Mouse (Mus musculus) E14TG2a.4 (cell line): Measurements from ENCODE around the gene Tor2a.

Source experiments
- H3K27me3 ChIP-seq: 2 replicates; pipeline ENCODE4 v1.6.1; 2014; ENCODE audit warnings: low read length, control low read depth; ENCODE audit not compliant: insufficient read depth
- H3K36me3 ChIP-seq: 2 replicates; pipeline ENCODE4 v1.6.1; 2014; ENCODE audit warnings: low read length, control low read depth; ENCODE audit not compliant: insufficient read depth
- H3K4me1 ChIP-seq: replicated peaks from 2 replicates; pipeline ENCODE4 v1.6.1; 2014; ENCODE audit warnings: low read depth, low read length, control low read depth
- H3K4me3 ChIP-seq: replicated peaks from 2 replicates; pipeline ENCODE4 v1.5.1; 2014; ENCODE audit warnings: mild to moderate bottlenecking, low read length
- H3K9me3 ChIP-seq: 2 replicates; pipeline ENCODE4 v1.6.1; 2014; ENCODE audit warnings: low read length, control low read depth
- CTCF ChIP-seq: conservative IDR thresholded peaks from 2 replicates; pipeline ENCODE4 v1.5.1; 2014; ENCODE audit warnings: low read length
- NANOG ChIP-seq: IDR thresholded peaks from 2 replicates; pipeline ENCODE4 v1.6.1; 2014; ENCODE audit warnings: borderline replicate concordance, low read length, mixed read lengths
- POU5F1 ChIP-seq: IDR thresholded peaks from 2 replicates; pipeline ENCODE4 v1.6.1; 2014; ENCODE audit warnings: low read length, borderline replicate concordance

Gene Tor2a

DNA sequence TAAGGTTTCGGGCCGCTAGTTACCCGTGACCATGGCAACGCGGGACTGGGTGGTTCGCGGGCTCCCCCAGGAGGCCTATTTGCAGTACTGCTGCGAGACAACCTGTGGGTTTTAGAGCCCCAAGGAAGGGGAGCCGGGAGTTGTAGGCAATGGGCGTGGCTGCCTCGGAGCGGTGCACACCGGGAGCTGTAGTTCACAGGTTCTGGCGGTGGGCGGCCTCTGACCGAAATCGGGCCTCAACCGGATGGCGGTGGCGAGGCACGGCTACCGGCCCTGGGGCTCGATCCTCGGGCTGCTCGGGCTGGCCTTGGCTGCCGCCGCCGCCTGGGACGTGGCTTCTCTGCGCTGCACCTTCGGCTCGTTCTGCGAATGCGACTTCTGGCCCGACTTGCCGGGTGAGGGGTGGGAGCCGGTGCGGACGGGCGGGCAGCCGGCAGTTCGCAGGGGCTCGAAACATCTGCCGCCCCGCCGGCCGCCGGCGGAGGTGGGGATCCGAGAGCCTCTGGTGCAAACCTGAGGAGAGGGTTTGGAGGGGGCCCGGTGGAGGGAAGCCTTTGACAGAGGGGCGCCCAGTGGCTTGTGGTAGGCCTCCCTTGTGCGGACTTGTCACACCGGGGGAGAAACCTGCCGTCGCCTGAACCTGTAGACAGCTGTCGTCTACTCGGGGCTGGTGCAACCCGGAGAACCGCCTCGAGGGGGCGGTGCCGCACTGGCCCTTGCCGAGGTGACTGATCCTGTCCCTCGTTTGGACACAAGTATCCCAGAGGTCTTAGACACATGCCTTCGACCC lies at the start of gene Tor2a:
Gene Tor2a, plus strand, starts transcription at position 179 of the 790 bp plus-strand sequence.
- Histone ChIP-seq H3K4me1 (peaks cover 20% of the 10 kb centered on the region), H3K27me3 (peaks cover 12% of the 10 kb centered on the region), H3K36me3 (peaks cover 38% of the 10 kb centered on the region), H3K9me3 (no peaks in the 10 kb centered on the region), H3K4me3 (peak within 1 kb of the TSS; percentile 91)
- no peak for TF ChIP-seq POU5F1
- peak; percentile 89 for TF ChIP-seq CTCF

- H3K9me3 ChIP-seq: no peaks in the 10 kb centered on the region
- H3K4me1 ChIP-seq: peaks cover 80% of the 10 kb centered on the region
- no peak overlapping the region for H3K4me3 ChIP-seq
- no peaks in the 10 kb centered on the region for H3K27me3 ChIP-seq
- peaks cover 82% of the 10 kb centered on the region for H3K36me3 ChIP-seq
- no peak for TF ChIP-seq POU5F1
- peak; percentile 94 for TF ChIP-seq CTCF
Observed at GRCm38 (mm10) chr2:32708643-32709042, 48.4 kb upstream of the Tor2a start.

- Histone ChIP-seq H3K36me3 (peaks cover 72% of the 10 kb centered on the region), H3K9me3 (no peaks in the 10 kb centered on the region), H3K4me1 (peaks cover 80% of the 10 kb centered on the region), H3K4me3 (peak overlapping the region; percentile 39), H3K27me3 (no peaks in the 10 kb centered on the region)
- TF ChIP-seq POU5F1: no peak
- no peak for TF ChIP-seq CTCF
- TF ChIP-seq NANOG: no peak
Observed at GRCm38 (mm10) chr2:32709521-32710137, 47.4 kb upstream of the Tor2a start.

DNA sequence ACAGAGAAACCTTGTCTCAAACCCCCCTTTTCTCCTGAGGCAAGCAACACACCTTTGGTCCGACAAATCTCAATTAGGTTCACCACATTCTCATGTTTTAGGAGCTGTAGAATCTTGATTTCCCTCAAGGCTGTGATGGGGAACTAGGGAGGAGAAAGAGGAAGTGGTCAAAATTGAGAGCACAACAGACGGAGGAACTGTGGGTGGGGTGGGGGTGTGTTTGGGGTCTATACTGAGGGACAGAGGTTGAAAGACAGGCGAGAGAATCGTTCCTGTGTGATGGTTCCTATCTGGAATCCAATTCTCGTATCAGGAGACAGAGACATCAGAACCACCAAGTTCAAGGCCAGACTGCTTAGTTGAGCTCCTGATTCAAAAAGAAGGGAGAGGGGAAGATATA lies 46.6 kb upstream of the Tor2a start:
- peaks cover 80% of the 10 kb centered on the region for H3K4me1 ChIP-seq
- no peaks in the 10 kb centered on the region for H3K27me3 ChIP-seq
- peaks cover 64% of the 10 kb centered on the region for H3K36me3 ChIP-seq
- no peaks in the 10 kb centered on the region for H3K9me3 ChIP-seq
- TF ChIP-seq NANOG (no peak), CTCF (no peak), POU5F1 (no peak)
- H3K4me3 ChIP-seq: peak overlapping the region; percentile 39

GRCm38 (mm10) chr2:32711301-32712056 lies 45.6 kb upstream of the Tor2a start:
- Histone ChIP-seq H3K36me3 (peaks cover 54% of the 10 kb centered on the region), H3K4me1 (peaks cover 76% of the 10 kb centered on the region), H3K9me3 (no peaks in the 10 kb centered on the region), H3K4me3 (peak overlapping the region; percentile 97), H3K27me3 (no peaks in the 10 kb centered on the region)
- TF ChIP-seq POU5F1 (no peak), CTCF (no peak), NANOG (no peak)

DNA sequence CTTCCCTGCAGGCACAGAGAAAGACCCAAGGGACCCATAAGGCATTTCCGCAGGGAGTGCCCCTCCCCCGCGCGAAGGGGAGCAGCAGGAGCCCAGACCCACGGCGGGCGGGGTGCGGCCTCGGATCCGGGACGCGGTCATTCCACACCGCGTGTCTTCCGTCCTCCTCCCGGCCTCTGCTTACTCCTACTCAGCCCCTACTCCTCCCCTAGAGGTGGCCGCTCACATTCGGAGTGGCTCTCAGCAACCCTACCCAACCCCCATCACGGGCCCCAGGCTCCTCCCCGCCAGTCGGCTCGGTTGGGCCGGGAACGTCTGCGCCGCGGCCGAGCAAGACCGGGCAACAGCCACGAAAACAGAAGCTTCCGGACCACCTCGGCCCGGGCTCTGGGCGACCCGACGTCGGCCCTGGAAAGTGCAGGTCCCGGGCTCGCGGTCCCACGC lies 44.9 kb upstream of the Tor2a start:
- peak overlapping the region; percentile 97 for H3K4me3 ChIP-seq
- H3K4me1 ChIP-seq: peaks cover 69% of the 10 kb centered on the region
- H3K9me3 ChIP-seq: no peaks in the 10 kb centered on the region
- H3K36me3 ChIP-seq: peaks cover 47% of the 10 kb centered on the region
- TF ChIP-seq NANOG (no peak), CTCF (no peak), POU5F1 (no peak)
- no peaks in the 10 kb centered on the region for H3K27me3 ChIP-seq

GRCm38 (mm10) chr2:32712586-32712933 lies 44.5 kb upstream of the Tor2a start:
- H3K4me3 ChIP-seq: peak overlapping the region; percentile 97
- no peaks in the 10 kb centered on the region for H3K9me3 ChIP-seq
- H3K36me3 ChIP-seq: peaks cover 43% of the 10 kb centered on the region
- H3K27me3 ChIP-seq: no peaks in the 10 kb centered on the region
- TF ChIP-seq NANOG: no peak
- TF ChIP-seq POU5F1: no peak
- no peak for TF ChIP-seq CTCF
- peaks cover 65% of the 10 kb centered on the region for H3K4me1 ChIP-seq

DNA sequence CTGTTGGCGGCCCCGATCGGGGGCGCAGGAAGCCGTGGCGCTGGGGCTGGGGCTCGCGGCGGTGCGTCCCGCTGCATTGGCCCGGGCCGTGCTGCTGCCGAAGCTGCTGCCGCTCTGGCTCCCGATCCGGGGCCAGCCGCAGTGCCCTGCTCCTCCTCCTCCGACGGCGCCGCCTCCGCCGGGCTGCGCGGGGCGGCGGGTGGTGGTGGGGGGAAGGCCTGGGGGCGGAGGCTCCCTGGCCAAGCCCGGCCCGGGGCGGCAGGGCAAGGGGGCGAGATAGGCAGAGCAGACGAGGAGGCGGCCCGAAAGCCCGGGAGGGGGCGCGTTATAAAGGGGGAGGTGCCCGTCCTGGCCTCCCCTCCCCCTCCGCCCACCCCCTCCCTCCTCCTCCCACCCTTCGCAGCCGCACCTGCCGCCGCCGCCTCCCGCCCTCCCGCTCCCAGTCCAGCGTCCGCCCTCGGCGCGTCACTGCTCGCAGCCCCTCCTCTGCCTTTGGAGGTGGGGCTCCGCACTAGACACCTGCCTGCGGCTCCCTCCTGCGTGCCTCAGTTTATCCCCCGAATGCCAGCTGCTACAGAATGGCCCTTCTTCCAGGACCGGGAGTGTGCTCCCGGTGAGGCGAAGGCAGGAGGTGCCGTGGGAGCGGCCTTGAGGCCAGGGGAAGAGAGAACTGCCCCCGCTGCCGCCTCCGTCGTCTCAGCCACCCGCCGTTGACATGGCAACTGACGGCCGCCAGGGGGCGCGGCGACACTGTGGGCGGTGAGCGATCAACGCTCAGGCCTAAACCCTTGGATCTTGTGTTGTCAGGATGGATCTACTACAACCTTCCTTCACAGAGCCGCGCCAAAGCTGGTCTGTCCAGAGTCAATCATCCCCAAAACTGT lies 43.9 kb upstream of the Tor2a start, which contains the start of gene Cdk9:
Gene Cdk9, minus strand, starts transcription at position 143 of the 884 bp plus-strand sequence.
- Histone ChIP-seq H3K4me3 (peak within 1 kb of the TSS; percentile 97), H3K36me3 (peaks cover 37% of the 10 kb centered on the region), H3K4me1 (peaks cover 59% of the 10 kb centered on the region), H3K27me3 (no peaks in the 10 kb centered on the region), H3K9me3 (no peaks in the 10 kb centered on the region)
- no peak for TF ChIP-seq NANOG
- TF ChIP-seq POU5F1: no peak
- TF ChIP-seq CTCF: peak; percentile 50
